Mouse (Mus musculus): ENCODE measurements around the gene Psme3.

The Psme3 gene

GRCm38 (mm10) chr11:101353436-101353835 lies 37.4 kb downstream of the Psme3 start:
- ATAC-seq (ENCODE audit: low TSS enrichment), result no peak

GRCm38 (mm10) chr11:101354438-101355010 lies 38.5 kb downstream of the Psme3 start:
- no peak for ATAC-seq (ENCODE audit: low TSS enrichment)

DNA sequence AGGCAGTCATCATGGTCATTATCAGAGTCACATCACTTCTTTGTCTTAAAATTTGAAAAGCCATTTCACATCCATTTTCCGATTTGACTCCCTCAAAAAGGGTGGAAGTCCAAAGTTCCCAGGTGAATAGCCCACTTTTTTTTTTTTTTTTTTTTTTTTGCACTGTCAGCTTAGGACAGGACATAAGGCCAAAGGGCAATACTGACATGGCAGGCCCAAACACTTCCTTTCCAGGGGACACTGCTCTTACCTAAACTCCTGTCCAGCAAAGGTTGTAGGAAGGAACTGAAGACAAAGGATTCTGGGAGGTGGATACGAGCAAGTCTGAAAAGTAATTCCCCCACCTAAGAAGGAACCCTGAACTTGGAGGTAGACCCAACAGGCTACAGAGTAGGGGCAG lies 39.9 kb downstream of the Psme3 start:
- ATAC-seq (ENCODE audit: low TSS enrichment), result no peak

GRCm38 (mm10) chr11:101357505-101358182 lies 41.6 kb downstream of the Psme3 start:
- no peak for ATAC-seq (ENCODE audit: low TSS enrichment)

GRCm38 (mm10) chr11:101359776-101360175 lies 43.8 kb downstream of the Psme3 start:
- no peak for ATAC-seq (ENCODE audit: low TSS enrichment)

- no peak for ATAC-seq (ENCODE audit: low TSS enrichment)
Observed at GRCm38 (mm10) chr11:101360651-101361113, 44.7 kb downstream of the Psme3 start.

DNA sequence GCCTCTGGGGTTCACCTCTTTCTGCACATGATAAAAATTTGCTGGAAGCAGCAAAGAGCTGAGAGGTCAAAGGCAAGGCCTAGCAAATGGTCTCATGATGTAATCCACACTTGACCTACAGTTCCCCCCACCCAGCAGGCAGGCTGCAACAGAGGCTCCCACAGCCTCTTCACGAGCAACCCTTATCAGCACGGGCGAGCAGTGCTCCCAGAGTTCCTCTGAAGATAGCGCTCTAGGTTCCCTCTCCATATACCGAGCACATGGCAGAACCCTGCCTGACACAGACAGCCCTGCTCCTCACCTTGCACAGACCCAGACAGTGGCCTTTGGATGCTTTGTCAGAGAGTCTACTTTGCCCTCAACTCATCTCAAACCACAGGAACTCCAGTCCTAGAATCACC lies 48.5 kb downstream of the Psme3 start:
- no peak for ATAC-seq (ENCODE audit: low TSS enrichment)

DNA sequence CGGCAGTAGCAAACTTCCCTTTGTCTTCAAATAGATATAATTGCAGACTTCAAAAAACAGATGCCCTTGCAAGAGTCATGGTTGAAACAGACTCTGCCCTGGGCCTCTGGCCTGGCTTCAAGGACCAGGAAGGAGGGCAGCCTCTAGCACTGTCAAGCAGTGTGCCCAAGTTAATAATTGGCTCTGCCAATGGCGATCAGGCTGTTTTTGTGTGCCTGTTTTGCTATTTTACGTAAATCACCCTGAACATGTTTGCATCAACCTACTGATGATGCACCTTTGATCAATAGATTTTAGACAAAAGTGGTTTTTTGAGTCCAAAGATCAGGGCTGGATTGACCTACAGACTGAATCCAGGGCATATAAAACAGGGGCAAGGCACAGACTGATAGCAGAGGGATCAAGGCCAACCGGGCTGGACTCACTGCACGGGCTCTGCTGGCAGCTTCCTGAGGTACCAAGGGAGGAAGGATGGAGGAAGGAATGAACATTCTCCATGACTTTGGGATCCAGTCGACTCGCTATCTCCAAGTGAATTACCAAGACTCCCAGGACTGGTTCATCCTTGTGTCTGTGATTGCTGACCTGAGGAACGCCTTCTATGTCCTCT lies 51.4 kb downstream of the Psme3 start, which contains the start of gene G6pc:
Gene G6pc, plus strand, starts transcription at position 236 of the 610 bp plus-strand sequence.
- no peak for ATAC-seq (ENCODE audit: low TSS enrichment)

- no peak for ATAC-seq (ENCODE audit: low TSS enrichment)
Observed at GRCm38 (mm10) chr11:101370141-101370540, 54.1 kb downstream of the Psme3 start.

Data from frontal cortex, adult (tissue).